Mouse (Mus musculus) liver, adult 2 months (tissue): ENCODE results near the gene Fbn1.

Experiments
- CTCF ChIP-seq: fragments of 200-500 bp; IDR thresholded peaks from 2 replicates; pipeline ENCODE4 v1.5.1; 2011; ENCODE audit warnings: low read depth, low read length, control low read depth
- POLR2A ChIP-seq: fragments of 200-500 bp; IDR thresholded peaks from 2 replicates; pipeline ENCODE4 v1.6.1; 2011; ENCODE audit warnings: low read length, control low read depth; ENCODE audit not compliant: insufficient read depth; ENCODE audit errors: extremely low read depth

GRCm38 (mm10) chr2:125382613-125383272 is 125.0 kb downstream of the Fbn1 start:
- no peak for TF ChIP-seq POLR2A
- TF ChIP-seq CTCF, result no peak
